ENCODE assay signal across 8 mouse cellular contexts in the genomic region with DNA sequence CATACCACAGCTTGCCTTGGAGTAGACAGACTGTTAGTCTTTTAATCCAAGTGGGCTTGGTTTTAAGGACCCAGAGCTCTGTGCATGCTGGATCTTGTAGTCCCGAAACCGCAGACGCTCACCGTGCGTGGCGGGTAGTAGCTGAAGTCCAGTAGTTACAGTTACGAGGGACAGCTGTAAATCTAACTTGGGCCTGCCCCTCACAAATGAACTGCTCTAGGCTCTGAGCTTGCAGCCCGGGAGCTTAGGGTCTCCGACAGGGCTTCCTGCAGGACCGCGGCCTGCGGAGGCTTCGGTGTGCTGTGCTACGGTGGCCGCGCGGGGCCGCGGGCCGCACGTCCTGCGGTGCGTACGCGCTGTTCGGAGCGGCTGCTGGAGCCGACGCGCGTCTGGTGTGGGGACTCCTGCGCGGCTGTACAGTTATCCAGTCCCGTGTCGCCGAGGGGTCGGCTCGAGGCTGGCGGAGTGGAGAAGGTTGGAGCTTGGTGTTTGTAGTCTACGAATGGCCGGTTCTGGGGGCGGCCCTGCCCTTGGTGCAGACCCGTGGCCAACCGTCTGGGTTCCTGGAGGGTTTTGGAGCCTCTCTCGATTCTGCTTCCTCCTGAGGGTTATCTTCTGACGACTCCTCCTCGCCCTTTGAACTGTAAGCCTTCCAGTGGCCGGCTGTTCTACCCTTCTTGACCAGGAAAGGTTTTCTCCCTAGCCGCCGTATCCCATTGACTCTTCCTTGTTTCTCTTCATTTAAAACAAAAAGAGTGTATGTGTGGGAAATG. TPM values are rescaled to one million over a fixed set of nuclear protein-coding genes. Genes with fewer than 3 reads are reported as not detected.
DNase-seq lines count a peak whose midpoint lies in the region; ATAC-seq lines count a peak whose summit lies in the region.

TSS of gene Atg4c (plus strand) at position 125 of the 773 bp plus-strand sequence.

- no peaks in the 10 kb centered on the region for H3K27me3 ChIP-seq in embryonic facial prominence, embryonic 10.5 days (replicated peaks; ENCODE audit: low read depth, poor library complexity, severe bottlenecking)
- H3K27me3 ChIP-seq in intestine, embryonic 16.5 days (replicated peaks; ENCODE audit: control insufficient read depth, insufficient read depth, low read length), result no peaks in the 10 kb centered on the region
- H3K27me3 ChIP-seq in midbrain, embryonic 10.5 days (ENCODE audit: low read depth, poor library complexity, severe bottlenecking), result no peaks in the 10 kb centered on the region

- intact Hi-C loops in left cerebral cortex, postnatal 36 days (cut with DNase I), result loop anchor here (5.0 kb wide), 2 partner anchors 272 to 452 kb away; partner anchors contain the start of gene Usp1

- no peaks in the 10 kb centered on the region for H3K9me3 ChIP-seq in embryonic facial prominence, embryonic 10.5 days
- H3K9me3 ChIP-seq in intestine, embryonic 16.5 days (ENCODE audit: control insufficient read depth, low read length), result no peaks in the 10 kb centered on the region
- H3K9me3 ChIP-seq in midbrain, embryonic 10.5 days (replicated peaks), result no peaks in the 10 kb centered on the region

- peak within 1 kb of the TSS; percentile 73 for H3K4me2 ChIP-seq in intestine, embryonic 16.5 days (ENCODE audit: low read depth, low read length)

- peak within 1 kb of the TSS; percentile 88 for H3K9ac ChIP-seq in intestine, embryonic 16.5 days (ENCODE audit: low read depth, low read length)

- WGBS in embryonic facial prominence, embryonic 10.5 days, result under 1% methylated on average over 50 of the region's 50 CpGs
- WGBS in intestine, embryonic 16.5 days, result under 1% methylated on average over 50 of the region's 50 CpGs
- WGBS in midbrain, embryonic 10.5 days, result under 1% methylated on average over 50 of the region's 50 CpGs

- ATAC-seq in intestine, embryonic 16.5 days, result peak; percentile 98

- peak within 1 kb of the TSS; percentile 98 for H3K27ac ChIP-seq in embryonic facial prominence, embryonic 10.5 days (replicated peaks)
- peak within 1 kb of the TSS; percentile 92 for H3K27ac ChIP-seq in intestine, embryonic 16.5 days (ENCODE audit: low read length)
- peak within 1 kb of the TSS; percentile 97 for H3K27ac ChIP-seq in midbrain, embryonic 10.5 days (replicated peaks)

- H3K36me3 ChIP-seq in embryonic facial prominence, embryonic 10.5 days (replicated peaks), result no peaks in the 10 kb centered on the region; the same call in 1 of the 2 replicates
- no peaks in the 10 kb centered on the region for H3K36me3 ChIP-seq in intestine, embryonic 16.5 days (ENCODE audit: control insufficient read depth, insufficient read depth, low read length)
- no peaks in the 10 kb centered on the region for H3K36me3 ChIP-seq in midbrain, embryonic 10.5 days

- DNase-seq in adrenal gland, postnatal 14 days, result peak; percentile 84
- peak; percentile 90 for DNase-seq in embryonic facial prominence, embryonic 10.5 days (ENCODE audit: low spot score)
- peak; percentile 55 for DNase-seq in gonadal fat pad, adult 2 months (ENCODE audit: low read depth)
- DNase-seq in left cerebral cortex, postnatal 36 days (ENCODE audit: low spot score in 2 of 2), result peak; percentile 91 to 93
- peak; percentile 88 for DNase-seq in midbrain, embryonic 10.5 days (ENCODE audit: low spot score)
- DNase-seq in right cerebral cortex, postnatal 36 days (ENCODE audit: low spot score in 2 of 2), result peak; percentile 71 to 83
- DNase-seq in urinary bladder, postnatal 4 days (ENCODE audit: low spot score in 2 of 2), result peak; percentile 70 to 83

- peaks cover 21% of the 10 kb centered on the region for H3K4me1 ChIP-seq in embryonic facial prominence, embryonic 10.5 days
- no peaks in the 10 kb centered on the region for H3K4me1 ChIP-seq in intestine, embryonic 16.5 days (ENCODE audit: control insufficient read depth, insufficient read depth, low read length)
- peaks cover 17% of the 10 kb centered on the region for H3K4me1 ChIP-seq in midbrain, embryonic 10.5 days

- H3K4me3 ChIP-seq in embryonic facial prominence, embryonic 10.5 days, result peak within 1 kb of the TSS; percentile 80
- peak within 1 kb of the TSS; percentile 72 for H3K4me3 ChIP-seq in intestine, embryonic 16.5 days (ENCODE audit: low read length)
- H3K4me3 ChIP-seq in midbrain, embryonic 10.5 days, result peak within 1 kb of the TSS; percentile 75

RNA-seq across cellular contexts. Expression of gene Atg4c, which starts in this region (rescaled TPM):
- total RNA-seq in adrenal gland, postnatal 14 days (2021), result 13.8 and 14.0 TPM in 2 replicates
- 12.7 and 15.0 TPM in 2 replicates for polyA plus RNA-seq in embryonic facial prominence, embryonic 10.5 days (2016; fragmentation: Nextera tagmentation; extraction: Ambion mirVana)
- 9.0 and 11.4 TPM in 2 replicates for polyA plus RNA-seq in gonadal fat pad, adult 2 months (2012; rRNA removed)
- polyA plus RNA-seq in intestine, embryonic 16.5 days (2015; fragmentation: Nextera tagmentation; extraction: Ambion mirVana), result 15.0 and 15.7 TPM in 2 replicates
- 10 to 100 TPM; 42.4 to 45.2 TPM for total RNA-seq in left cerebral cortex, postnatal 36 days (2021)
- 11.6 and 15.2 TPM in 2 replicates for polyA plus RNA-seq in midbrain, embryonic 10.5 days (2016; fragmentation: Nextera tagmentation; extraction: Ambion mirVana)

Comparison
In these comparisons a context has a peak if more than half of its experiments do, and no peak if none do; other contexts are left out.
1. Peak in every context shown above with its lines: DNase-seq, ATAC-seq, H3K4me3 ChIP-seq and H3K27ac ChIP-seq.